Mouse (Mus musculus) stomach, postnatal 0 days (tissue): Measurements from ENCODE around the gene Klhl12.

ENCODE experiments used
- CTCF ChIP-seq: IDR thresholded peaks from 2 replicates; pipeline ENCODE4 v1.5.1; 2016; ENCODE audit warnings: antibody characterized with exemption, low read depth, mild to moderate bottlenecking, moderate library complexity
- EP300 ChIP-seq: optimal IDR thresholded peaks from 2 replicates; pipeline ENCODE3; 2016; ENCODE audit warnings: antibody characterized with exemption

DNA sequence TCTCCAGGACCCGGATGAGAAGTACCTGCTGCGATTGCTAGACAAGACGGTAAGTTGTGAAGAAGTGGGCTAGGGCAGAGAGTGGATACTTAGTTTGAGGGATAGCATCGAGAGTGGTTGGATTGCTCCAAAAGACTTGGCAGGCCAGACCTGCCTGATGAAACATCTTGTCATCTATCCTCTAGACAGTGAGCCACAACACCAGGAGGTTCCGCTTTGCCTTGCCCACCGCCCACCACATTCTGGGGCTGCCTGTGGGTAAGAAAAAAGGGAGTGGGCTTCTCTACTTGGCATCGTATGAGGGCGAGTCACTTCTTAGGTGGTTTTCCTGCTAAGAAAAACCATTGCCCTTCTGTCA lies 48.9 kb upstream of the Klhl12 start:
- TF ChIP-seq CTCF (no peak), EP300 (no peak)
